Mouse (Mus musculus): ENCODE data around the gene Adk. TPM values are rescaled to one million over a fixed set of nuclear protein-coding genes. Genes with fewer than 3 reads are reported as not detected.

Gene Adk
- polyA plus RNA-seq, 1 experiment from 2014 or later, result 79.3 TPM

GRCm38 (mm10) chr14:21253993-21254339, 201.6 kb downstream of the Adk start:
- Histone ChIP-seq H3K9ac (no peak overlapping the region), H3K9me3 (replicated peaks) (no peaks in the 10 kb centered on the region), H3K36me3 (no peaks in the 10 kb centered on the region), H3K27me3 (no peaks in the 10 kb centered on the region), H3K4me3 (no peak overlapping the region), H3K4me2 (replicated peaks) (no peak overlapping the region), H3K27ac (peak overlapping the region; percentile 89), H3K4me1 (peaks cover 23% of the 10 kb centered on the region)
- ATAC-seq (ENCODE audit: low FRiP score), result no peak
- WGBS, result 57% methylated on average over 2 of the region's 2 CpGs

GRCm38 (mm10) chr14:21268229-21268628, 215.9 kb downstream of the Adk start:
- WGBS, result 87% methylated on average over 8 of the region's 8 CpGs
- Histone ChIP-seq H3K27ac (no peak overlapping the region), H3K4me1 (peaks cover 3% of the 10 kb centered on the region; the same call in 1 of the 2 replicates), H3K9ac (no peak overlapping the region), H3K9me3 (replicated peaks) (no peaks in the 10 kb centered on the region), H3K36me3 (no peaks in the 10 kb centered on the region), H3K4me3 (no peak overlapping the region), H3K4me2 (replicated peaks) (no peak overlapping the region), H3K27me3 (no peaks in the 10 kb centered on the region)
- no peak for ATAC-seq (ENCODE audit: low FRiP score)

- Histone ChIP-seq H3K9me3 (replicated peaks) (no peaks in the 10 kb centered on the region), H3K36me3 (no peaks in the 10 kb centered on the region), H3K4me1 (peaks cover 3% of the 10 kb centered on the region; the same call in 1 of the 2 replicates), H3K4me3 (no peak overlapping the region), H3K27me3 (no peaks in the 10 kb centered on the region), H3K27ac (no peak overlapping the region), H3K9ac (no peak overlapping the region), H3K4me2 (replicated peaks) (no peak overlapping the region)
- WGBS, result 75% methylated on average over 4 of the region's 4 CpGs
- no peak for ATAC-seq (ENCODE audit: low FRiP score)
These were observed 219.1 kb downstream of the Adk start for GRCm38 (mm10) chr14:21271472-21271871.

- Histone ChIP-seq H3K4me1 (peaks cover 3% of the 10 kb centered on the region; the same call in 1 of the 2 replicates), H3K4me2 (replicated peaks) (no peak overlapping the region), H3K9ac (no peak overlapping the region), H3K27me3 (no peaks in the 10 kb centered on the region), H3K36me3 (no peaks in the 10 kb centered on the region), H3K27ac (no peak overlapping the region), H3K4me3 (no peak overlapping the region), H3K9me3 (replicated peaks) (no peaks in the 10 kb centered on the region)
- ATAC-seq (ENCODE audit: low FRiP score), result no peak
- WGBS, result 85% methylated on average over 1 of the region's 1 CpGs
These were observed 223.4 kb downstream of the Adk start for GRCm38 (mm10) chr14:21275786-21276185.

- 88% methylated on average over 2 of the region's 2 CpGs for WGBS
- no peak overlapping the region for H3K27ac ChIP-seq
- no peaks in the 10 kb centered on the region for H3K4me1 ChIP-seq
- no peak for ATAC-seq (ENCODE audit: low FRiP score)
- no peak overlapping the region for H3K9ac ChIP-seq
- no peaks in the 10 kb centered on the region for H3K9me3 ChIP-seq (replicated peaks)
- H3K4me3 ChIP-seq, result no peak overlapping the region
- H3K4me2 ChIP-seq (replicated peaks), result no peak overlapping the region
- H3K36me3 ChIP-seq, result no peaks in the 10 kb centered on the region
- H3K27me3 ChIP-seq, result no peaks in the 10 kb centered on the region
These were observed 225.9 kb downstream of the Adk start for GRCm38 (mm10) chr14:21278290-21278689.

- ATAC-seq (ENCODE audit: low FRiP score), result no peak
- Histone ChIP-seq H3K9ac (no peak overlapping the region), H3K27me3 (no peaks in the 10 kb centered on the region), H3K27ac (no peak overlapping the region), H3K4me1 (no peaks in the 10 kb centered on the region), H3K4me3 (no peak overlapping the region), H3K4me2 (replicated peaks) (no peak overlapping the region), H3K9me3 (replicated peaks) (no peaks in the 10 kb centered on the region), H3K36me3 (no peaks in the 10 kb centered on the region)
- WGBS, result 74% methylated on average over 6 of the region's 6 CpGs
These were observed 226.6 kb downstream of the Adk start for GRCm38 (mm10) chr14:21278907-21279535.

- H3K4me3 ChIP-seq, result no peak overlapping the region
- no peaks in the 10 kb centered on the region for H3K36me3 ChIP-seq
- no peaks in the 10 kb centered on the region for H3K9me3 ChIP-seq (replicated peaks)
- H3K9ac ChIP-seq, result no peak overlapping the region
- H3K4me2 ChIP-seq (replicated peaks), result no peak overlapping the region
- H3K27ac ChIP-seq, result no peak overlapping the region
- no peak for ATAC-seq (ENCODE audit: low FRiP score)
- H3K27me3 ChIP-seq, result no peaks in the 10 kb centered on the region
- 76% methylated on average over 3 of the region's 3 CpGs for WGBS
- no peaks in the 10 kb centered on the region for H3K4me1 ChIP-seq
These were observed 228.1 kb downstream of the Adk start for GRCm38 (mm10) chr14:21280451-21280850.

GRCm38 (mm10) chr14:21281506-21281905, 229.1 kb downstream of the Adk start:
- no peaks in the 10 kb centered on the region for H3K27me3 ChIP-seq
- H3K27ac ChIP-seq, result no peak overlapping the region
- WGBS, result 76% methylated on average over 4 of the region's 4 CpGs
- H3K4me1 ChIP-seq, result no peaks in the 10 kb centered on the region
- H3K4me3 ChIP-seq, result no peak overlapping the region
- H3K9ac ChIP-seq, result no peak overlapping the region
- H3K9me3 ChIP-seq (replicated peaks), result no peaks in the 10 kb centered on the region
- no peak overlapping the region for H3K4me2 ChIP-seq (replicated peaks)
- H3K36me3 ChIP-seq, result no peaks in the 10 kb centered on the region
- no peak for ATAC-seq (ENCODE audit: low FRiP score)

GRCm38 (mm10) chr14:21284116-21284515, 231.7 kb downstream of the Adk start:
- Histone ChIP-seq H3K4me1 (no peaks in the 10 kb centered on the region), H3K9ac (no peak overlapping the region), H3K27ac (no peak overlapping the region), H3K9me3 (replicated peaks) (no peaks in the 10 kb centered on the region), H3K27me3 (no peaks in the 10 kb centered on the region), H3K4me2 (replicated peaks) (no peak overlapping the region), H3K4me3 (no peak overlapping the region), H3K36me3 (no peaks in the 10 kb centered on the region)
- ATAC-seq (ENCODE audit: low FRiP score), result no peak
- WGBS, result 73% methylated on average over 7 of the region's 7 CpGs

GRCm38 (mm10) chr14:21284847-21285246, 232.5 kb downstream of the Adk start:
- no peak overlapping the region for H3K9ac ChIP-seq
- no peak for ATAC-seq (ENCODE audit: low FRiP score)
- H3K4me2 ChIP-seq (replicated peaks), result no peak overlapping the region
- H3K4me3 ChIP-seq, result no peak overlapping the region
- H3K9me3 ChIP-seq (replicated peaks), result no peaks in the 10 kb centered on the region
- no peaks in the 10 kb centered on the region for H3K27me3 ChIP-seq
- H3K27ac ChIP-seq, result no peak overlapping the region
- H3K4me1 ChIP-seq, result no peaks in the 10 kb centered on the region
- H3K36me3 ChIP-seq, result no peaks in the 10 kb centered on the region
- WGBS, result 90% methylated on average over 5 of the region's 5 CpGs

GRCm38 (mm10) chr14:21286274-21286673, 233.9 kb downstream of the Adk start:
- no peaks in the 10 kb centered on the region for H3K9me3 ChIP-seq (replicated peaks)
- no peak overlapping the region for H3K4me2 ChIP-seq (replicated peaks)
- H3K36me3 ChIP-seq, result no peaks in the 10 kb centered on the region
- no peak overlapping the region for H3K4me3 ChIP-seq
- no peaks in the 10 kb centered on the region for H3K27me3 ChIP-seq
- no peaks in the 10 kb centered on the region for H3K4me1 ChIP-seq
- WGBS, result 78% methylated on average over 7 of the region's 7 CpGs
- H3K27ac ChIP-seq, result no peak overlapping the region
- H3K9ac ChIP-seq, result no peak overlapping the region
- no peak for ATAC-seq (ENCODE audit: low FRiP score)

- no peak for ATAC-seq (ENCODE audit: low FRiP score)
- H3K9me3 ChIP-seq (replicated peaks), result no peaks in the 10 kb centered on the region
- no peak overlapping the region for H3K27ac ChIP-seq
- H3K36me3 ChIP-seq, result no peaks in the 10 kb centered on the region
- H3K9ac ChIP-seq, result no peak overlapping the region
- WGBS, result 62% methylated on average over 9 of the region's 9 CpGs
- H3K27me3 ChIP-seq, result no peaks in the 10 kb centered on the region
- no peaks in the 10 kb centered on the region for H3K4me1 ChIP-seq
- H3K4me3 ChIP-seq, result no peak overlapping the region
- no peak overlapping the region for H3K4me2 ChIP-seq (replicated peaks)
These were observed 235.5 kb downstream of the Adk start for GRCm38 (mm10) chr14:21287726-21288442.

- Histone ChIP-seq H3K27ac (no peak overlapping the region), H3K4me2 (replicated peaks) (no peak overlapping the region), H3K4me1 (no peaks in the 10 kb centered on the region), H3K9me3 (replicated peaks) (no peaks in the 10 kb centered on the region), H3K36me3 (no peaks in the 10 kb centered on the region), H3K4me3 (no peak overlapping the region), H3K27me3 (no peaks in the 10 kb centered on the region), H3K9ac (no peak overlapping the region)
- WGBS, result 87% methylated on average over 4 of the region's 4 CpGs
- ATAC-seq (ENCODE audit: low FRiP score), result no peak
These were observed 247.4 kb downstream of the Adk start for GRCm38 (mm10) chr14:21299743-21300142.
